Mouse (Mus musculus) stomach, postnatal 0 days (tissue): ENCODE results near the gene Fut9.

Experiments used
- CTCF ChIP-seq: IDR thresholded peaks from 2 replicates; pipeline ENCODE4 v1.5.1; 2016; ENCODE audit warnings: antibody characterized with exemption, low read depth, mild to moderate bottlenecking, moderate library complexity
- EP300 ChIP-seq: optimal IDR thresholded peaks from 2 replicates; pipeline ENCODE3; 2016; ENCODE audit warnings: antibody characterized with exemption

GRCm38 (mm10) chr4:25801751-25802150 lies 1.7 kb upstream of the Fut9 start:
- no peak for TF ChIP-seq EP300
- TF ChIP-seq CTCF, result no peak
